In genomic region chr1:34433891-34434521, GRCm38 (mm10) we compare ENCODE assay signal across 8 mouse cellular contexts. TPM values are rescaled to one million over a fixed set of nuclear protein-coding genes. Genes with fewer than 3 reads are reported as not detected.
DNase-seq lines count a peak whose midpoint lies in the region; ATAC-seq and TF ChIP-seq lines count a peak whose summit lies in the region.

No protein-coding gene starts in this region.

- H3K36me3 ChIP-seq in forebrain, embryonic 10.5 days (replicated peaks): peaks cover 45% of the 10 kb centered on the region
- no peaks in the 10 kb centered on the region for H3K36me3 ChIP-seq in hindbrain, embryonic 15.5 days
- H3K36me3 ChIP-seq in liver, postnatal 0 days (replicated peaks; ENCODE audit: insufficient read depth, low read length): peaks cover 4% of the 10 kb centered on the region; the same call in 1 of the 2 replicates

- DNase-seq in gastrocnemius, adult 2 months: no peak
- no peak for DNase-seq in gastrocnemius, adult 8-10 months (ENCODE audit: low spot score in 2 of 2)
- peak; percentile 60 for DNase-seq in T-cell, adult 2 months (ENCODE audit: low spot score)
- DNase-seq in forebrain, embryonic 10.5 days (ENCODE audit: extremely low spot score, low spot score): peak; percentile 49
- peak; percentile 44 for DNase-seq in liver, postnatal 0 days
- DNase-seq in layer of hippocampus, postnatal 36 days: no peak

- peak overlapping the region; percentile 80 for H3K4me3 ChIP-seq in gastrocnemius, adult 2 months
- peak overlapping the region; percentile 67 for H3K4me3 ChIP-seq in forebrain, embryonic 10.5 days
- peak overlapping the region; percentile 77 for H3K4me3 ChIP-seq in hindbrain, embryonic 15.5 days
- H3K4me3 ChIP-seq in liver, postnatal 0 days (ENCODE audit: low read depth, low read length): peak overlapping the region; percentile 60
- peak overlapping the region; percentile 43 for H3K4me3 ChIP-seq in olfactory bulb, adult 2 months (ENCODE audit: insufficient read depth, low read depth, low read length)

- H3K4me2 ChIP-seq in hindbrain, embryonic 15.5 days: peak overlapping the region; percentile 71
- H3K4me2 ChIP-seq in liver, postnatal 0 days (ENCODE audit: low read depth, low read length): peak overlapping the region; percentile 78

- H3K4me1 ChIP-seq in forebrain, embryonic 10.5 days: peaks cover 36% of the 10 kb centered on the region
- H3K4me1 ChIP-seq in hindbrain, embryonic 15.5 days (replicated peaks): peaks cover 34% of the 10 kb centered on the region
- H3K4me1 ChIP-seq in liver, postnatal 0 days (ENCODE audit: insufficient read depth): peaks cover 13% of the 10 kb centered on the region
- peaks cover 8% of the 10 kb centered on the region for H3K4me1 ChIP-seq in olfactory bulb, adult 2 months (ENCODE audit: control insufficient read depth, insufficient read depth, low read length)

- no peak for TF ChIP-seq EP300 in liver, postnatal 0 days (IDR thresholded peaks at IDR 0.05; ENCODE audit: low read depth)

- WGBS in forebrain, embryonic 10.5 days: 7% methylated on average over 19 of the region's 19 CpGs
- WGBS in hindbrain, embryonic 15.5 days: 7% methylated on average over 19 of the region's 19 CpGs
- 8% methylated on average over 19 of the region's 19 CpGs for WGBS in liver, postnatal 0 days (ENCODE audit: insufficient replicate concordance)
- WGBS in olfactory bulb, adult 2 months: 7% methylated on average over 19 of the region's 19 CpGs

- intact Hi-C loops in gastrocnemius, adult 2 months (cut with DNase I): loop anchor here (10.0 kb wide), 3 partner anchors 309 to 429 kb away; partner anchors contain the start of genes Fam168b and Plekhb2

- no peaks in the 10 kb centered on the region for H3K27me3 ChIP-seq in forebrain, embryonic 10.5 days (ENCODE audit: poor library complexity, severe bottlenecking)
- no peaks in the 10 kb centered on the region for H3K27me3 ChIP-seq in hindbrain, embryonic 15.5 days
- no peaks in the 10 kb centered on the region for H3K27me3 ChIP-seq in liver, postnatal 0 days (ENCODE audit: insufficient read depth, low read length)

- ATAC-seq in hindbrain, embryonic 15.5 days (ENCODE audit: low FRiP score, low read depth): no peak; the same call in 1 of the 2 replicates
- ATAC-seq in liver, postnatal 0 days: peak; percentile 9; the same call in 1 of the 2 replicates

- peaks cover 34% of the 10 kb centered on the region for H3K9me3 ChIP-seq in forebrain, embryonic 10.5 days
- H3K9me3 ChIP-seq in hindbrain, embryonic 15.5 days: no peaks in the 10 kb centered on the region
- peaks cover 23% of the 10 kb centered on the region for H3K9me3 ChIP-seq in liver, postnatal 0 days (ENCODE audit: low read length)

- no peak for TF ChIP-seq POLR2A in olfactory bulb, adult 2 months (IDR thresholded peaks at IDR 0.05; ENCODE audit: insufficient read depth, low read depth, low read length)

- peak overlapping the region; percentile 81 for H3K27ac ChIP-seq in gastrocnemius, adult 2 months
- peak overlapping the region; percentile 92 for H3K27ac ChIP-seq in forebrain, embryonic 10.5 days
- peak overlapping the region; percentile 94 for H3K27ac ChIP-seq in hindbrain, embryonic 15.5 days (replicated peaks)
- H3K27ac ChIP-seq in liver, postnatal 0 days (ENCODE audit: low read depth): peak overlapping the region; percentile 82
- no peak overlapping the region for H3K27ac ChIP-seq in olfactory bulb, adult 2 months (ENCODE audit: insufficient read depth, low read depth, low read length)

- TF ChIP-seq CTCF in gastrocnemius, adult 2 months (IDR thresholded peaks at IDR 0.05): no peak
- TF ChIP-seq CTCF in liver, postnatal 0 days (IDR thresholded peaks at IDR 0.05; ENCODE audit: low read depth): no peak
- TF ChIP-seq CTCF in olfactory bulb, adult 2 months (IDR thresholded peaks at IDR 0.05; ENCODE audit: insufficient read depth, low read depth, low read length): no peak

- peak overlapping the region; percentile 76 for H3K9ac ChIP-seq in hindbrain, embryonic 15.5 days
- H3K9ac ChIP-seq in liver, postnatal 0 days (replicated peaks): peak overlapping the region; percentile 61

RNA-seq across cellular contexts. Expression of gene Ccdc115, which starts 5.5 kb away (rescaled TPM):
- 10 to 100 TPM; 10.8 to 13.6 TPM for total RNA-seq in gastrocnemius, adult 2 months (2021)
- total RNA-seq in gastrocnemius, adult 8-10 months (2022): 10 to 100 TPM; 10.7 to 14.9 (median 13.7) TPM
- 69.1 and 70.3 TPM in 2 replicates for polyA plus RNA-seq in forebrain, embryonic 10.5 days (2016; fragmentation: Nextera tagmentation; extraction: Ambion mirVana)
- 62.2 and 64.5 TPM in 2 replicates for polyA plus RNA-seq in hindbrain, embryonic 15.5 days (2015; fragmentation: Nextera tagmentation; extraction: Ambion mirVana)
- polyA plus RNA-seq in liver, postnatal 0 days (2015; fragmentation: Nextera tagmentation; extraction: Ambion mirVana): 19.0 and 21.0 TPM in 2 replicates
- not detected in 2 replicates for polyA plus RNA-seq in olfactory bulb, adult 2 months (2012; ENCODE audit: insufficient read depth, insufficient read length, low replicate concordance, missing spikeins)
- total RNA-seq in layer of hippocampus, postnatal 36 days (2021): 10 to 100 TPM; 17.5 to 19.3 TPM

RNA-seq across cellular contexts. Expression of gene Imp4, which starts 5.6 kb away (rescaled TPM):
- 10 to 100 TPM in 1 of 2 experiments, 1 to 10 TPM in 1; 8.7 to 14.0 TPM for total RNA-seq in gastrocnemius, adult 2 months (2021)
- total RNA-seq in gastrocnemius, adult 8-10 months (2022): 10 to 100 TPM in 3 of 4 experiments, 1 to 10 TPM in 1; 9.4 to 13.2 (median 11.3) TPM
- 118 and 119 TPM in 2 replicates for polyA plus RNA-seq in forebrain, embryonic 10.5 days (2016; fragmentation: Nextera tagmentation; extraction: Ambion mirVana)
- 51.1 and 52.5 TPM in 2 replicates for polyA plus RNA-seq in hindbrain, embryonic 15.5 days (2015; fragmentation: Nextera tagmentation; extraction: Ambion mirVana)
- 37.6 and 41.6 TPM in 2 replicates for polyA plus RNA-seq in liver, postnatal 0 days (2015; fragmentation: Nextera tagmentation; extraction: Ambion mirVana)
- not detected in 2 replicates for polyA plus RNA-seq in olfactory bulb, adult 2 months (2012; ENCODE audit: insufficient read depth, insufficient read length, low replicate concordance, missing spikeins)
- total RNA-seq in layer of hippocampus, postnatal 36 days (2021): 10 to 100 TPM; 32.8 to 36.6 TPM

RNA-seq across cellular contexts. Expression of gene Ptpn18, which starts 25.6 kb away (rescaled TPM):
- total RNA-seq in gastrocnemius, adult 2 months (2021): 1 to 10 TPM; 1.8 to 2.3 TPM
- 1 to 10 TPM in 3 of 4 experiments, under 1 TPM in 1; 0.73 to 3.7 (median 1.8) TPM for total RNA-seq in gastrocnemius, adult 8-10 months (2022)
- 3.4 and 6.0 TPM in 2 replicates for polyA plus RNA-seq in forebrain, embryonic 10.5 days (2016; fragmentation: Nextera tagmentation; extraction: Ambion mirVana)
- polyA plus RNA-seq in hindbrain, embryonic 15.5 days (2015; fragmentation: Nextera tagmentation; extraction: Ambion mirVana): 5.0 and 6.1 TPM in 2 replicates
- polyA plus RNA-seq in liver, postnatal 0 days (2015; fragmentation: Nextera tagmentation; extraction: Ambion mirVana): 28.2 and 32.1 TPM in 2 replicates
- not detected in 2 replicates for polyA plus RNA-seq in olfactory bulb, adult 2 months (2012; ENCODE audit: insufficient read depth, insufficient read length, low replicate concordance, missing spikeins)
- 1 to 10 TPM; 5.0 to 5.7 TPM for total RNA-seq in layer of hippocampus, postnatal 36 days (2021)

Comparison
In these comparisons a context has a peak if more than half of its experiments do, and no peak if none do; other contexts are left out.
1. DNase-seq: peak in T-cell, adult 2 months (single experiment), forebrain, embryonic 10.5 days (single experiment) and liver, postnatal 0 days (single experiment); none in gastrocnemius, adult 2 months (single experiment), gastrocnemius, adult 8-10 months (0 of 2) and layer of hippocampus, postnatal 36 days (0 of 2).
2. RNA of gene Ccdc115, which starts 5.5 kb away (polyA plus RNA-seq): 69.1 to 70.3 TPM in forebrain, embryonic 10.5 days, 62.2 to 64.5 TPM in hindbrain, embryonic 15.5 days and 19.0 to 21.0 TPM in liver, postnatal 0 days; not detected in olfactory bulb, adult 2 months; every median in the first group is over 10 times any median in the second.
3. Peak in every context shown above with its lines, with median percentiles within 50 percentile points of each other: H3K4me3 ChIP-seq.